Mouse (Mus musculus) liver, embryonic 16.5 days (tissue): ENCODE measurements around the gene Tbc1d4. TPM values are rescaled to one million over a fixed set of nuclear protein-coding genes. Genes with fewer than 3 reads are reported as not detected.

ENCODE experiments used
- ATAC-seq: fragments of 200-750 bp; cut with Nextera tagmentation; 2 replicates; pipeline ENCODE4 v1.8.0; 2017; ENCODE audit warnings: low read depth, mild to moderate bottlenecking, moderate number of reproducible peaks, moderate library complexity
- H3K27ac ChIP-seq: fragments of 300-500 bp; sonication (generic); 2 replicates; pipeline ENCODE4 v1.5.1; 2014; ENCODE audit warnings: mild to moderate bottlenecking, low read length
- H3K27me3 ChIP-seq: fragments of 300-500 bp; sonication (generic); 2 replicates; pipeline ENCODE4 v1.6.1; 2014; ENCODE audit warnings: low read depth, low read length, mixed read lengths; ENCODE audit not compliant: control insufficient read depth, insufficient read depth
- H3K36me3 ChIP-seq: fragments of 300-500 bp; sonication (generic); 2 replicates; pipeline ENCODE4 v1.6.1; 2014; ENCODE audit warnings: mild to moderate bottlenecking; ENCODE audit not compliant: control insufficient read depth, insufficient read depth
- H3K4me1 ChIP-seq: fragments of 300-500 bp; sonication (generic); 2 replicates; pipeline ENCODE4 v1.6.1; 2014; ENCODE audit warnings: low read depth, low read length, mixed read lengths; ENCODE audit not compliant: control insufficient read depth
- H3K4me2 ChIP-seq: fragments of 300-500 bp; sonication (generic); 2 replicates; pipeline ENCODE4 v1.6.1; 2014; ENCODE audit warnings: low read depth, low read length, mixed read lengths
- H3K4me3 ChIP-seq: fragments of 300-500 bp; sonication (generic); 2 replicates; pipeline ENCODE4 v1.5.1; 2014; ENCODE audit warnings: low read depth, mild to moderate bottlenecking, low read length
- H3K9ac ChIP-seq: fragments of 300-500 bp; sonication (generic); 2 replicates; pipeline ENCODE4 v1.6.1; 2014; ENCODE audit warnings: low read depth, low read length
- H3K9me3 ChIP-seq: fragments of 300-500 bp; sonication (generic); replicated peaks from 2 replicates; pipeline ENCODE4 v1.6.1; 2016; ENCODE audit warnings: low read length; ENCODE audit not compliant: control insufficient read depth
- WGBS: fragments of 180-500 bp; shearing (Covaris S2); extraction: QIAGEN DNeasy Blood & Tissue Kit; methylation state at CpG from one replicate; pipeline ENCODE4 v1.1.7; 2014; ENCODE audit not compliant: insufficient replicate concordance; 5-methylcytosine and 5-hydroxymethylcytosine counted together
- polyA plus RNA-seq: library from polyadenylated mRNA; unstranded; fragments of >200 nt; fragmentation: Nextera tagmentation; extraction: Ambion mirVana; gene quantifications from 2 replicates; pipeline ENCODE4 v1.2.1, GENCODE M21; 2015

Tbc1d4 gene
- polyA plus RNA-seq, 1 experiment from 2014 or later: 2.0 TPM

DNA sequence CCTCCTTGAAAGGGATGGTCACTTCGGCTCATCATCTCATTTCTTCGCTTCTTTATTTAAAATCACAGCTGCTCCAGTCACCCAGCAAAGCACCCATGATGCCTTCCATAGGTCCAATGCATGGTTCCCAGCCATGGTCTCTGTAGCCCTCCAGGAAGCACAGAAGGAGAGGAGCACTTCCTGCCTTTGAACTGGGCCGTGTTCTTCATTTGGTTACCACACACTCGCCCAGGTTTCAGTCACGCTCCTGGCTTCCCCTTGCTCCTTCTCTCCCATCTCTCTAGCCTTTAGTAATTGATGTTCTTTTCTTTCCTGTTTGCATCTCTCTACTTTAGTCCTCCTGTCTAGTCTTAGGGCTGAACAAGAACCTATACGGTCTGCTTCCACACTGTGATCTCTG is 79.8 kb downstream of the Tbc1d4 start:
- H3K9ac ChIP-seq: no peak overlapping the region
- H3K4me3 ChIP-seq: no peak overlapping the region
- H3K9me3 ChIP-seq: no peaks in the 10 kb centered on the region
- no peak overlapping the region for H3K4me2 ChIP-seq
- ATAC-seq: no peak
- no peaks in the 10 kb centered on the region for H3K27me3 ChIP-seq
- no peaks in the 10 kb centered on the region for H3K36me3 ChIP-seq
- no peak overlapping the region for H3K27ac ChIP-seq
- WGBS: 53% methylated on average over 6 of the region's 6 CpGs
- H3K4me1 ChIP-seq: no peaks in the 10 kb centered on the region

DNA sequence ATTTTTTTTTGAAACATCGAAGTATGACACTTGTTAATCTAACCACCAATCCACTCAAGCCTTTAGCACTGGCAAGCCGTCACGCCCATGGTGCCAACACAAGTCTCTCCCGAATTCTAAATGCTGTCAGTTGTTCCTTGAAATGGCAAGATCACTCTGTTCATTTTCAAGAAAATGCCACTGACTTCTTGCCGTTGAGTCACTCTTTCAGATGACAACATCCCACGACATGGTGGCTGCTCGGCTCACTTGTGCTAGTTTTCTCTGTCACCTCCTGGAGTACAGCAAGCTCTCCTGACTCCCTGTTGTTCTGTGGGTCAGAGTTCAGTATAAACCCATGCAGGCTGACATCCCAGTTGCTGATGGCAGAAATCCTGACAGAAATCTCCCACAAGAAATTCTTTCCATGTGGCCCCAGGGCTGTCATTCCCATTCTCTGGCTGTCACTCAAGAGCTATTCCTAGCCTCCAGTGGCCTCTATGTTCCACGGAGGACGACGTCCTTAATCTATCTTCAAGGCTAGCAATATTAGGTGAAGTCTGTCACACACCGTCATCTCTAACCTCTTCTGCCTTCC is 81.5 kb downstream of the Tbc1d4 start:
- H3K27ac ChIP-seq: no peak overlapping the region
- no peak overlapping the region for H3K4me2 ChIP-seq
- H3K9me3 ChIP-seq: no peaks in the 10 kb centered on the region
- no peak overlapping the region for H3K9ac ChIP-seq
- WGBS: 64% methylated on average over 11 of the region's 11 CpGs
- H3K4me1 ChIP-seq: no peaks in the 10 kb centered on the region
- H3K36me3 ChIP-seq: no peaks in the 10 kb centered on the region
- no peak overlapping the region for H3K4me3 ChIP-seq
- H3K27me3 ChIP-seq: no peaks in the 10 kb centered on the region
- ATAC-seq: no peak

DNA sequence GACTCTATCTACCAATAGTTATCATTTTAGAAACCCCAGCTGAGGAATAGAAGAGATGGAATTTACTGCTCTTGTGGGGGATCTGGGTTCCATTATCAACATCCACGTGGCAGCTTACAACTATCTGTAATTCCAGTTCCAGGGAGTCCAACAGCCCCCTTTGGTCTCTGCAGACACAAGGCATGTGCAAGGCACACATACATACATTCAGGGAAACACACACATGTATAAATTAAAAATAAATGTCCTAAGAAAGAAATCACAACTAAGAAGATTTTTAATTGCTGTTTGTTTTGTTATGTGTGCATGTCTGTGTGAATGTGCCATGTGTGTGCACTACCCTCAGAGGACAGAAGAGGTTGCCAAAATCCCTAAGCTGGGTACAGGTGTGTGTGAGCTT is 82.5 kb downstream of the Tbc1d4 start:
- no peak overlapping the region for H3K4me2 ChIP-seq
- H3K36me3 ChIP-seq: no peaks in the 10 kb centered on the region
- H3K27me3 ChIP-seq: no peaks in the 10 kb centered on the region
- no peaks in the 10 kb centered on the region for H3K4me1 ChIP-seq
- no peak overlapping the region for H3K4me3 ChIP-seq
- H3K27ac ChIP-seq: no peak overlapping the region
- no peaks in the 10 kb centered on the region for H3K9me3 ChIP-seq
- H3K9ac ChIP-seq: no peak overlapping the region
- 45% methylated on average over 1 of the region's 1 CpGs for WGBS
- ATAC-seq: no peak

DNA sequence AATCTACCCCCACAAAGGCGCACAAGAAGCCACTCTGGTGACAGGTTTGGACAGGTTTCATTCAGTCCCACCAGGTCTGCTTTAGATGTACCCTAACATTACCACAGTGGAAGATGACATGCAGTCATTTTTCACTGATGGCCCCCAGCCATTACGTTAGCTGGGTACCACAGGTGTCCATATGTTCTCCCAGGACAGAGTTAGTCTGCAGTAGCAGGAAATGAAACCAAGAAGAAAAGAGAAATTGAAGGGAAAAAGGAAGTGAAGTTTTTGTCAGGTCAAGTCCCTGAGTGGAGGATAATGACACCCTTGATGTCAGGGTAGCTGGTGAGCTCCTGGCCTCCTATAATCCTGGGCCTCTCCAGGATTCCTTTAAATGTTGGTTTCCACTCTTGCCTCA is 89.0 kb downstream of the Tbc1d4 start:
- 61% methylated on average over 2 of the region's 2 CpGs for WGBS
- Histone ChIP-seq H3K4me2 (no peak overlapping the region), H3K4me1 (no peaks in the 10 kb centered on the region), H3K9me3 (no peaks in the 10 kb centered on the region), H3K27me3 (no peaks in the 10 kb centered on the region), H3K4me3 (no peak overlapping the region), H3K9ac (no peak overlapping the region), H3K27ac (no peak overlapping the region), H3K36me3 (no peaks in the 10 kb centered on the region)
- ATAC-seq: no peak

DNA sequence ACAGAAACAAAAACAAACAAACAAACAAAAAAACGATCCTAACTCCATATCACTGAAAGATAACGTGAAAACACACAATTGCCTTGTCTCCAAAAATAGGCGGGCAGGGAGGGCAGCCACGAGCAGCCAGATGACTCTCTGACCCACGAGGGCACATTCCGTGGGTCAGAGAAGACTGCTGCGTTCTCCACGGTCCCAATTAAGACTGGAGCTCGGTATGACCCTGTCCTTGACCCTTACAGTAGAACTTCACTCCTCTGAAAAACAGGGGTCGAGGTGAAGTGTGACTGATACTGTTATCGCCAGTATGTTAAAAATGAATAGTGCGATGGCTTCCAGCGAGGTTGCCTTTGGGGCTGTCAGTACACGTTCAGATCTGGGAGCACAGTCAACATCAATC is 90.7 kb downstream of the Tbc1d4 start:
- no peaks in the 10 kb centered on the region for H3K27me3 ChIP-seq
- ATAC-seq: no peak
- H3K4me3 ChIP-seq: no peak overlapping the region
- H3K27ac ChIP-seq: no peak overlapping the region
- H3K9me3 ChIP-seq: no peaks in the 10 kb centered on the region
- H3K9ac ChIP-seq: no peak overlapping the region
- no peaks in the 10 kb centered on the region for H3K36me3 ChIP-seq
- no peak overlapping the region for H3K4me2 ChIP-seq
- H3K4me1 ChIP-seq: no peaks in the 10 kb centered on the region
- WGBS: 42% methylated on average over 14 of the region's 14 CpGs

DNA sequence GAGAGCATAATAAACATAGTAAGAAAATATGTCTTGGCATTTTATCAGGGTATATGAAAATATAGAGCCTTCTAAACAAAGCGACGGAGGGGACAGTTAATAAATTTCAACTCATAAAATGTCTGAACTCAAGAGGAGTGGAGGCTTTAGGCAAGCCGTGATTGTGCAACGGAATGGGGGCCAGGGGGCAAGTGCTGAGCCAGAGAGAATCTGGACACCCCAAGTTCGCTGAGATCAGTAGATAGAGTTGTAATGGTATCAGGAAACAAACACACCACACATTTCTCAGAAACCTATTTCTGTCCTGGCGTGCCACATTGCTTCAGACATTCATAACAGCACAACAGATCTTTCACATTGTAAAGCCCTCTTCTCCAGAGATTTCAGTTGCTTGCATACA is 91.2 kb downstream of the Tbc1d4 start:
- WGBS: 48% methylated on average over 6 of the region's 6 CpGs

DNA sequence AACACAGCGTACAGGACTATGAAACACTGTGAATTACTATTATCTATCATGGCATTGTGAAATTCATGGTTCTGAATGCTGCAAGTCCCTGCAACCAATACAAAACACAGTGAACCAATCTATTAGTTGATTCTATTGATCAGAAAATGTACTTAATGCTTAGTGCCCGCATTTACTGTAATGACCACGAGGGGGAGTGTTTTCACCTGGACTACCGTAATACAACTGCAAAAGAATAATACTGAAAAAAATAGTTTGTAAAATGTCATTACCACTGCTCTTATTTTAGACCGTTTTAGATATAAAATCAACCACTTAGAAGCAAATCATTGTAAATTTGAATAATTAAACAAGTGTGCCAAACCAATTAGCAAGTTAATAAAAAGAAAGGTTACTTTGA is 91.7 kb downstream of the Tbc1d4 start:
- no peak for ATAC-seq
- no peaks in the 10 kb centered on the region for H3K27me3 ChIP-seq
- H3K4me2 ChIP-seq: no peak overlapping the region
- WGBS: 21% methylated on average over 5 of the region's 5 CpGs
- H3K9me3 ChIP-seq: no peaks in the 10 kb centered on the region
- H3K36me3 ChIP-seq: no peaks in the 10 kb centered on the region
- no peak overlapping the region for H3K9ac ChIP-seq
- H3K4me1 ChIP-seq: no peaks in the 10 kb centered on the region
- no peak overlapping the region for H3K27ac ChIP-seq
- no peak overlapping the region for H3K4me3 ChIP-seq

More for the DNA sequence above, 91.2 kb downstream of the Tbc1d4 start:
- no peak overlapping the region for H3K4me2 ChIP-seq
- H3K9me3 ChIP-seq: no peaks in the 10 kb centered on the region
- no peak overlapping the region for H3K4me3 ChIP-seq
- ATAC-seq: no peak
- H3K27me3 ChIP-seq: no peaks in the 10 kb centered on the region
- H3K36me3 ChIP-seq: no peaks in the 10 kb centered on the region
- H3K27ac ChIP-seq: no peak overlapping the region
- no peaks in the 10 kb centered on the region for H3K4me1 ChIP-seq
- H3K9ac ChIP-seq: no peak overlapping the region

DNA sequence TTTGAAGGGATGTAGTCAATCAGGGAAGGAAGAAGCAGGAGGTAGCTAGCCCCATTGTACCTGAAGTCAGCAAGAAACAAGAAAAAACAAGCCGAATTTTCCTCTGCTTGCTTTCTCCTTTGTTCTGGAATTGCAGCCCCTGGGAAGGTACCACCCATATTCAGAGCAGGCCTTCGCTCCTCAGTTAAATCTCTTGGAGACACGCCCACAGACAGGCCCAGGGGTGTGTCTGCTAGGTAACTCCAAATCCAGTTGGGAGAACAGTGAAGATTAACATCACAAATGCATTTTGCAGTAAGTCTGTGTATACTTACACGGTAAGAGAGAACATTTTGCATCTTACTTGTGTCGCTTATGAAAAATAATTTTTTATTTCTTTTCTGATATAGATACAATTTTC is 92.1 kb downstream of the Tbc1d4 start:
- no peak overlapping the region for H3K4me2 ChIP-seq
- no peak overlapping the region for H3K4me3 ChIP-seq
- H3K27ac ChIP-seq: no peak overlapping the region
- H3K27me3 ChIP-seq: no peaks in the 10 kb centered on the region
- no peak overlapping the region for H3K9ac ChIP-seq
- no peak for ATAC-seq
- 33% methylated on average over 5 of the region's 5 CpGs for WGBS
- H3K36me3 ChIP-seq: no peaks in the 10 kb centered on the region
- no peaks in the 10 kb centered on the region for H3K4me1 ChIP-seq
- H3K9me3 ChIP-seq: no peaks in the 10 kb centered on the region

DNA sequence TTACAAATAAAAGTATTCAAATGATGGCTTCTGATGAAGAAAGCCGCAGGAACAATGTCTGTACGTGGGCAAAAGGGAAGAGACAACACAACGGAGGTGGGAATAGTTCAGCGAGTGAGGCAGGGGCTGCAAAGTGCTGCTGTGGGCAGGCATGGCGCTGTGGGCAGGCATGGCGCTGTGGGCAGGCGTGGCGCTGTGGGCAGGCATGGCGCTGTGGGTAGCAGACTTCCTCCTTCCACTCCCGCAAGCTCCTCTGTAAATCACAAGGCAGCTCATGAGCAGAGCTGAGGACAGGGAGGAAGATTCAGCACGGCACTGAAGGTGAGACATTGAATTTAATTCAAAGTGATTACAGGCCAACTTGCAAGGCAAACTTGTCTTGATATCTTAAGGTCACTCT is 93.0 kb downstream of the Tbc1d4 start:
- no peak for ATAC-seq
- H3K4me2 ChIP-seq: no peak overlapping the region
- 71% methylated on average over 11 of the region's 11 CpGs for WGBS
- no peak overlapping the region for H3K4me3 ChIP-seq
- H3K27me3 ChIP-seq: no peaks in the 10 kb centered on the region
- H3K9ac ChIP-seq: no peak overlapping the region
- H3K4me1 ChIP-seq: no peaks in the 10 kb centered on the region
- no peaks in the 10 kb centered on the region for H3K9me3 ChIP-seq
- H3K27ac ChIP-seq: no peak overlapping the region
- no peaks in the 10 kb centered on the region for H3K36me3 ChIP-seq
